Mouse (Mus musculus) skeletal muscle tissue, postnatal 0 days (tissue): ENCODE measurements around the gene Thap8. TPM values are rescaled to one million over a fixed set of nuclear protein-coding genes. Genes with fewer than 3 reads are reported as not detected.

ENCODE experiments used
- polyA plus RNA-seq: library from polyadenylated mRNA; unstranded; fragments of >200 nt; fragmentation: Nextera tagmentation; extraction: Ambion mirVana; gene quantifications from 2 replicates; pipeline ENCODE4 v1.2.1, GENCODE M21; 2015

The Thap8 gene
- 0.44 and 0.58 TPM in 2 replicates for polyA plus RNA-seq

DNA sequence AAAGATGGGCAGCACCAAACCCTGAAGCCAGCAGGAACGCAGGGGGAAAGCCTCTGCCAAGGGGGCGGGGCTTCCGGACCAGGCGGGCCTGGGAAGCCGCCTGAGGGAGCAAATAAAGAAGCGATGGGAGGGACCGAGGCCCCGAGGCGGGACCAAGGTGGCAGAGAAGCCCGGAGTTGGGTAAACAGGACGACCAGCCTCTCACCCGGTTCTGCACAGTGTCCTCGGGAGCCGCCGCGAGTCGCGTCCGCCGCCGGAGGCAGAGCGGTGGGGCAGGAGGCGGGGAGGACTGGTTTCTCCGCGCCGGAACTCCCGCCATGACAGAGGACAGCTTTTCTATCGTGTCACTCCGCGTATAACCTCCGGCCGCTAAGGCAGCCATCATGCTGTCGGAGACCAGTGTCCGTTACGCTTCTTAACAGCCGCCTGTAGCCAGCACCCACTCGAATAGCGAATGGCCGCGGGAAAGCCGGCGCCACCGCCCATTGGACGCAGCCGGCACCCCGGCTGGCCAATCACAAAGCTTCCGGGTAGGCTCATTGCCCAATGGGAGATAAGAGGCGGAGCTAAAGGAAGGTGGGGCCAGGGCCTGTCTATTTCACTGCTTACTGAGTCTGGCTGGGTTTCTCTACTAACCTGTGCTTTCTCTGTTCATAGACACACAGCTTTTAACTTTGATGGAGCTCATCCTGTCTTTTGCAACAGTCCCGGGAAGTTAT lies at the start of gene Thap8, which contains the start of gene Wdr62:
Thap8 (plus strand) TSS at position 144 of the 719 bp plus-strand sequence.
Wdr62 (minus strand) TSS at position 469 of the 719 bp plus-strand sequence.

DNA sequence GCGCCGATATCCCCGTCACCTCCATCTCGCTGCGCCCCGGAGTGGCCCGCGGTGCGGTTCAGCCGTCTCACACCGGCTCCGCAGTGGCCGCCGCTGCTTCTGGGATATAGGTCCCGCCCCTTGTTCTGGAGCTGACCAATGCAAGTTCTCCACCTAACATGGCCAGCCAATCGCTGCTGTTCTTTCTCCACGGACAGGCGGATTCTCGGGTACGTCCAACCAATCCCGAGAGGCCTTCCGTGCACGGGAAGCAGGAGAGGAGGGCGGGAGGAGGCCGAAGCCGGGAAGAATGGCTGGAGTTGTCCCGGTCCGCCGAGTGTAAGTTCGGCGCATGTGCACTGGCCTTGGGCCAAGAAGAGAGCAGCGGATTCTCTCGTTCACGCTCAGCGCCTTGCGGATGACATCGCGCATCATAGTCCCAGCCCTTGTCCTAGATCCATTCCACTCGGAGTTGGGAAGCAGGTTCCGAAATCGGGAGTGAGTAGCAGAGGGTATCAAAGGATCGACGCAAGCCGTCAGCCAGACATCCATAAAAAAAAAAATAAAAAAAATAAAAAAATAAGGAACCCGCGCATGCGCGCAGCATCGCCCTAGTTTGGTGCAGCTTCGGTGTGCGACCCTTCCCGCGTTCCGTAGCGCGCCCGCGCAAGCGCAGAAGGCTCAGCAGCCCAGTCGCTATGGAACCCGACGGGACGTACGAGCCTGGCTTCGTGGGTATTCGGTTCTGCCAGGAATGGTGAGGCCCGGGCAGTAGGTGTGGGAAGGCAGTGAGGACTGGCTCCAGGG lies 48.0 kb upstream of the Thap8 start, which contains the start of the genes Polr2i and Tbcb:
Polr2i (plus strand) TSS at position 280 of the 786 bp plus-strand sequence.
Tbcb (minus strand) TSS at position 604 of the 786 bp plus-strand sequence.

DNA sequence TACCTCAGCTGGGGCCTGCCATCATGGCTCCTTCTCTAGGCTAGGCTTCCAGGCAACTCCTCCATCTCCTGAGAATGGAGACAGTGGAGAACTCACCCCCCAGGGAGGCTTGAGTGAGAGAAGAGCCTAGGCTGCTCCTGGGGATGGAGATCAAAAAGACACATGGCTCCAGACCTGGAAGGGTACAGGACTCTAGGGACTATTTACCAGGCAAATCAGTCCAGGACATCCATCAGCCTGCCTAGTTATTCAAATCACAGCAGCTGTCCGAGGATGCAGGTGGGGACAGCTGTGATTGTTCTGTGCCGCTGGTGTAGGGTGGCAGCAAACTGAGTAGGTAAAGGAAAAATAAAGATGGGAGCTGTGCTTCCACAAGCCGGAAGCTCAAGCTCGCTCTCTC lies 44.3 kb upstream of the Thap8 start, which contains the start of gene Ovol3:
Ovol3 (minus strand) TSS at position 101 of the 400 bp plus-strand sequence.

DNA sequence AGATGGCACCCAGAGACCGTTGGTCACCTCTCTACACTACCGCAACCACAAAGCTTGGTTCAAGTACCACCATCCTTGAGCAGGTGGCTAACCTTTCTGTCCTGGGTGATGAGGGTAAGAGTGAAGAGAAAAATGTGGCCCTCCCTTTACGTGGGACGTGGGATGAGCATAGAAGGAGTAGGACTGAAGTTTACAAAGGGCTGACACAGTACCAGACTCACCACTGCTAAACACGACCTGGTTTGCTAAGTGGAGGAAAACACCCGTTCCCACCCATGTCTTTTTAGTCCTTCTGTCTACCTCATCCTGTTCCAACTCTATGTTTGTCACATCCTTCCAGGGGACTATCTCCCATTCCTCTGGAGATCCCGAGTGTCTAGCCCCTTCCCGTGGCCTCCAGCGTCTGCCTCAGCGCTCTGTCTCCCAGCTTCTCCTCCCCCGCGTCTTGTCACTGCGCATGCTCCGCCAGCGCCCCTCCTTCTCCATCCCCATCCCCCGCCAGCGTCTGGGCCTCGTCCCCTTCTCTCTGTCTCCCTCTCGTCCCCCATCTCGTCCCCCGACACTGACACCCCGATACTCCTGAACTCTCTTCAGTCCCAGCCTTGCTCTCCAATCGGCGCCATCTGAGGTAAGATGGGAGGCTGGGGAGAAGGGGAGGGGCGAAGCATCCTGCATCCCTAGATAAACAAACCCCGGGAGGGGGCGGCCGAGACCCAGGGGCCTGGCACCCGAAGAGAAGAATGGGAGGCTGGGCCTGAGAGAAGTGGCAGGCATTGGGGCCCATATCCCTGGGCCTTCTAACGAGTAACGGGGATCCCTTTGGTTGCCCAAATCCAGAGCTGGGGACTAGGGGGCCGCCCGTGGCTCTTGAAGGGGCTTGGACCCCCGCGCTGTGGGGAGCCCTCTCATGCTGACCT lies 11.6 kb downstream of the Thap8 start, which contains the start of gene Clip3:
Clip3 (plus strand) TSS at position 514 of the 917 bp plus-strand sequence.

DNA sequence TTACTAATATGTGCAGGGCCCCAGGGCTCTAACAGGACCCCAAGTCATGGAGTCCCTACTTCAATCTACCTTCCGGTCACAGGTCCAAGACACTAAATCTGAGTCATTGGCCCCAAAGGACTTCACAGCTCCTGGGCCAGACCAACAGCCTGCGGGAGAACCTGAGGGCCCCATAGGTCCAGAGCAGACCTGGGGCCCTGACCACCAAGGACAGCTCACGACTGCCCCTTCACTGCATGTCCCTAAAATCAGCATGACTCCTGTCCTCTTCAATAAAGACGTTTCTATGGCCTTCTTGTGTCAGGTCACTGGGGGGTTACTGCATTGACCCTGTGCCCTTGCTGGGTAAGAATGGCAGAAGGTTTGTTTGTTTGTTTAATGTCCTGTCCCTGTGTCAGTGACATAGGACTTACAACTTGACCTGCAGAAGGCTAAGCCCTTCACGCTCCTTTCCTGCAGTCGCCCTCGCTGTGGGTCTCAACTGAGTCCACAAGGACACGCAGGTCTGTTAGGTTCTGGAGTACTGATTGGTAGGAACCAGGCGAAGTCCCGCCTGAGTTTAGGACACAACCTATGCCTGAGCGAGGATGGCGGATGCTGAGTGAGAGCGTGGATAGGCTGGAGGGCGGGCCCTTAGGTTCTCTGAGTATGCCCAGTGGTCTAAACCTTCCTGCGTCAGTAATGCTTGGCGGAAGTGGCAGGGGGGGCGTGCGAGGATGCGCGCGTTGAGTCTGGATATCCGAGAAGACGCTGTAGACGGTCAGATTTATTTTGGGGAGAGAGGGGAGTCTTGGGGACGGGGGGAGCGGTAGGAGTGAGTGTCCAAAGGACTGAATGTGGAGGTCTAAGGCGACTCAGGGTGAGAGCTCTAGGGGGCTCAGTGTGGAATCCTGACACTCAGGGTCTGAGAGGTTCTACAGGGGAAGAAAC lies 28.4 kb downstream of the Thap8 start, which contains the start of gene Alkbh6:
Alkbh6 (plus strand) TSS at position 642 of the 930 bp plus-strand sequence.

DNA sequence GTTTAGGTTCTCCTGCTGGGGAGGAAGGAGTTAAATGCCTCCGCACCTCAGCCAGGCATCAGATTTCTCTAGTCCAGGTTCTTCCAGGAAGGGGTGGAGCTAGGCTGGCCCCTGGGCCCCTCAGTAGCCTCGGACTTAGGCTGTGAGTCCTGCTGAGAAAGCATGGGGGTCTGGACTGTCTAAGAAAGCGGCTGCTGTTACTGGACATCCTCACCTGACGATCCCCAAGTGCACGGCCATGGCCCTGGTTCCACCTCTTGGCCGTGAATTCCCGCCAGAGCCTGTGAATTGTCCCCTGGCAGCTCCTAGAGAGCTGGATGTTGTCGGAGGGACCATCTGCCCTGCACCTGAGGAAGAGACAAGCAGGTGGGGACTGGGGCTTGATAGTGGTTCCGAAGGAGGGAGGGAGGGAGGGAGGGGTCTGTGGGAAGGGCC lies 34.8 kb downstream of the Thap8 start, which contains the start of gene Syne4:
Syne4 (plus strand) TSS at position 87 of the 435 bp plus-strand sequence.

DNA sequence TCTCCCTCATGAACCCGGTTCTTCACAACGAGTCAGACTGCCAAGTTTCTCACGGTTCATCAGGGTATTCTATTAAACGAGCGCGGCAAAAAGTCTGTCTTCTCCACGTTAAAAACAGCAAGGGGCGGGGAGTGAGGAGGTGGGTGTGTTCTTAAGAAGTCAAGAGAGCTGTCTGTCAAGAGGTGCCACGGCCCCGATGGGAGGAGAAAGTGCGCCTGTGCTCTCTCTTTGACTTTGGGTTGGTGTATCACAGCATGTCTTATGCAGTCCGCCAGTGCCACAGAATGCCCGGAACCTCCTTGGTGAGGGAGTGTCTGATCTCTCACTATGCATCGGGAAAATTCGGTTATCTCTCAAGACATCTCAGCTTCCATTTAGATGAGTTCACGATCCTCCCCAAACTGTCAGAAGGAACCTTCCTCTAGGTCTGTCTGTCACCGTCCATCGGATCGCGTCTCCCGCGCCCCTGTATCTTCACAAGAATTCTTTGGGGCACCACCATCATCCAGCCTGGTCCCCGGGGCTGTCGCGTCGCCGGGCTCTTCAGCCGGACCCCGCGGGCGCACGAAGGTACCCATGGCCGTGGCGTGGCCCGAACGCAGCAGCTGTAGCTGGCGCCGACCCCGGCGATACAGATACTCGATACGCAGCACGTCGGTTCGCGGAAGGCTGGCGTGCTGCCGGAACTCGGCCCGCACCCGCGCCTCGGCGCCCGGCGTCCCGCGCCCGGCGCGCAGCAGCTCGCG lies 41.8 kb downstream of the Thap8 start, which contains the start of gene E130208F15Rik:
E130208F15Rik (plus strand) TSS at position 202 of the 746 bp plus-strand sequence.

DNA sequence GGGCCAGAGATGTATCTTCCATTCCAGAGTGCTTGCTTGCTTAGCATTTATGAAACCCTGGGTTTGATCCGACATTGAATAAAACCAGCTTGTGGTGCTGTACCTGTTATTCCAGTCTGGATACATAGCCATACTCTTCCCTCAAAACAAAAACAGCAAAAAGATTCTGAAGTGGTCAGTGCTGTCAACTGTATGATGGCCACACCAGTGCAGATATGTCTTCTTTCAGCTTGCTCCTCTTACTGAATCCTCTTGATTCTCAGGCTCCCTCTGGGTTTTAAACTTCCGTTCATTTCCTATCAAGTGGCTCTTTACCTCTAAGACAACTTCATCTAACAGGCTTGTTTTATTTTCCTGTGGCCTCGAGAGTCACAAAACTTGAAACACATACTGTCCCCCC lies 43.9 kb downstream of the Thap8 start, which contains the start of gene Sdhaf1:
Sdhaf1 (minus strand) TSS at position 101 of the 400 bp plus-strand sequence.

Other genes with a start within 250 kb of the Thap8 start
- gene Zfp14, start 228.7 kb upstream of the Thap8 start, polyA plus RNA-seq = 1.8 and 2.2 TPM in 2 replicates
- gene Zfp82, start 207.2 kb upstream of the Thap8 start, polyA plus RNA-seq = 4.1 and 5.1 TPM in 2 replicates
- 0.23 TPM in 1 of 2 replicates, not detected in the other for gene Gm26920, start 189.7 kb upstream of the Thap8 start, polyA plus RNA-seq
- gene Zfp566, start 189.6 kb upstream of the Thap8 start, polyA plus RNA-seq = 5.4 TPM in 2 replicates
- gene Zfp260, start 185.3 kb upstream of the Thap8 start, polyA plus RNA-seq = 51.2 and 53.2 TPM in 2 replicates
- gene Zfp382, start 158.2 kb upstream of the Thap8 start, polyA plus RNA-seq = 3.3 and 3.8 TPM in 2 replicates
- gene Zfp146, start 110.3 kb upstream of the Thap8 start, polyA plus RNA-seq = 5.1 and 6.2 TPM in 2 replicates
- gene Cox7a1, start 96.0 kb upstream of the Thap8 start, polyA plus RNA-seq = 300 and 438 TPM in 2 replicates
- 81.5 and 93.6 TPM in 2 replicates for gene Capns1, start 81.3 kb upstream of the Thap8 start, polyA plus RNA-seq
- gene Polr2i, start 48.1 kb upstream of the Thap8 start, polyA plus RNA-seq = 125 and 135 TPM in 2 replicates
- gene Tbcb, start 47.8 kb upstream of the Thap8 start, polyA plus RNA-seq = 84.9 and 101 TPM in 2 replicates
- 1.5 and 1.8 TPM in 2 replicates for gene Ovol3, start 44.4 kb upstream of the Thap8 start, polyA plus RNA-seq
- gene Wdr62, start 325 bp downstream of the Thap8 start, polyA plus RNA-seq = 2.5 and 3.6 TPM in 2 replicates
- gene Clip3, start 11.6 kb downstream of the Thap8 start, polyA plus RNA-seq = 10.4 and 11.7 TPM in 2 replicates
- 47.9 and 48.6 TPM in 2 replicates for gene Alkbh6, start 28.6 kb downstream of the Thap8 start, polyA plus RNA-seq
- gene Syne4, start 34.7 kb downstream of the Thap8 start, polyA plus RNA-seq = 4.4 and 5.0 TPM in 2 replicates
- gene E130208F15Rik, start 41.6 kb downstream of the Thap8 start, polyA plus RNA-seq = 1.6 TPM in 1 of 2 replicates, not detected in the other
- gene Sdhaf1, start 43.8 kb downstream of the Thap8 start, polyA plus RNA-seq = 19.2 and 19.3 TPM in 2 replicates
- gene Lrfn3, start 82.7 kb downstream of the Thap8 start, polyA plus RNA-seq = 1.1 TPM in 2 replicates
- gene Tyrobp, start 133.7 kb downstream of the Thap8 start, polyA plus RNA-seq = 68.8 and 91.3 TPM in 2 replicates
- gene Hcst, start 139.8 kb downstream of the Thap8 start, polyA plus RNA-seq = 2.9 and 3.6 TPM in 2 replicates
- gene Nfkbid, start 141.6 kb downstream of the Thap8 start, polyA plus RNA-seq = 0.27 and 0.44 TPM in 2 replicates
- gene Aplp1, start 165.4 kb downstream of the Thap8 start, polyA plus RNA-seq = 2.2 and 2.6 TPM in 2 replicates
- gene Kirrel2, start 177.6 kb downstream of the Thap8 start, polyA plus RNA-seq = 0.09 and 0.23 TPM in 2 replicates
- gene Nphs1, start 178.2 kb downstream of the Thap8 start, polyA plus RNA-seq = 0.10 TPM in 1 of 2 replicates, not detected in the other
- gene Prodh2, start 213.5 kb downstream of the Thap8 start, polyA plus RNA-seq = 0.07 TPM in 1 of 2 replicates, not detected in the other